Comparison of ENCODE assay signal across 25 mouse cellular contexts in genomic region chr14:45827096-45827495, GRCm38 (mm10).
"Had no signal": no experiment of that assay in that cellular context is flagged by ENCODE, and none has a peak within 500 bp of the region (broad histone marks: within the 10 kb centered on the region; RNA-seq: fewer than 3 reads in every experiment).

No protein-coding gene starts in this region.

- H3K9me3 ChIP-seq: heart, embryonic 10.5 days; heart, embryonic 12.5 days; hindbrain, embryonic 10.5 days; hindbrain, embryonic 12.5 days; intestine, embryonic 15.5 days; limb, embryonic 10.5 days; limb, embryonic 12.5 days had no signal

- H3K27me3 ChIP-seq: heart, embryonic 12.5 days; hindbrain, embryonic 12.5 days; intestine, embryonic 15.5 days; limb, embryonic 12.5 days had no signal

- H3K4me2 ChIP-seq: heart, embryonic 12.5 days; hindbrain, embryonic 12.5 days; hindbrain, embryonic 14.5 days; intestine, embryonic 15.5 days; limb, embryonic 12.5 days; liver, embryonic 11.5 days had no signal

- DNase-seq: gastrocnemius, postnatal 10 days; gastrocnemius, postnatal 36 days; heart, adult 18-20 months; heart, postnatal 10 days; heart, postnatal 4 days; kidney, adult 18-20 months; kidney, adult 8-10 months; kidney, postnatal 10 days; kidney, postnatal 25 days; kidney, postnatal 4 days; liver had no signal

- H3K36me3 ChIP-seq: heart, embryonic 10.5 days; heart, embryonic 12.5 days; hindbrain, embryonic 10.5 days; hindbrain, embryonic 12.5 days; intestine, embryonic 15.5 days; limb, embryonic 10.5 days; limb, embryonic 12.5 days had no signal

- H3K9ac ChIP-seq: heart, embryonic 12.5 days; hindbrain, embryonic 12.5 days; hindbrain, embryonic 14.5 days; intestine, embryonic 15.5 days; limb, embryonic 12.5 days had no signal

- H3K4me3 ChIP-seq: heart, embryonic 10.5 days; heart, embryonic 12.5 days; hindbrain, embryonic 10.5 days; hindbrain, embryonic 12.5 days; intestine, embryonic 15.5 days; layer of hippocampus, adult 2 months; left cerebral cortex, adult 2 months; limb, embryonic 10.5 days; limb, embryonic 12.5 days had no signal

- ATAC-seq: hindbrain, embryonic 16.5 days; inflammation-experienced regulatory T-cells, adult 6 months; intestine, embryonic 15.5 days; intestine, postnatal 0 days had no signal

- H3K4me1 ChIP-seq: heart, embryonic 10.5 days; heart, embryonic 12.5 days; hindbrain, embryonic 10.5 days; hindbrain, embryonic 12.5 days; intestine, embryonic 15.5 days had no signal

- H3K27ac ChIP-seq: heart, embryonic 10.5 days; hindbrain, embryonic 10.5 days; hindbrain, embryonic 12.5 days; hindbrain, embryonic 14.5 days; intestine, embryonic 15.5 days; layer of hippocampus, adult 2 months; left cerebral cortex, adult 2 months; limb, embryonic 10.5 days had no signal
